Mouse (Mus musculus) limb, embryonic 11.5 days (tissue): ENCODE results near the gene Pcsk6. TPM values are rescaled to one million over a fixed set of nuclear protein-coding genes. Genes with fewer than 3 reads are reported as not detected.

Experiments
- ATAC-seq: fragments of 200-750 bp; cut with Nextera tagmentation; 2 replicates; pipeline ENCODE4 v1.8.0; 2017; ENCODE audit warnings: low read depth; ENCODE audit not compliant: insufficient number of reproducible peaks, low FRiP score, low TSS enrichment
- DNase-seq: peaks from one replicate; pipeline ENCODE4 v3.0.0-alpha.2; 2015; ENCODE audit warnings: low spot score
- H3K27ac ChIP-seq: fragments of 300-500 bp; sonication (generic); replicated peaks from 2 replicates; pipeline ENCODE4 v1.5.1; 2014; ENCODE audit warnings: low read depth, mild to moderate bottlenecking, low read length
- H3K27me3 ChIP-seq: fragments of 300-500 bp; sonication (generic); 2 replicates; pipeline ENCODE4 v1.6.1; 2014; ENCODE audit warnings: mild to moderate bottlenecking, low read length, mixed read lengths; ENCODE audit not compliant: control insufficient read depth, insufficient read depth
- H3K36me3 ChIP-seq: fragments of 300-500 bp; sonication (generic); 2 replicates; pipeline ENCODE4 v1.6.1; 2014; ENCODE audit warnings: mild to moderate bottlenecking, low read length, moderate library complexity, mixed read lengths; ENCODE audit not compliant: control insufficient read depth, insufficient read depth
- H3K4me1 ChIP-seq: fragments of 300-500 bp; sonication (generic); 2 replicates; pipeline ENCODE4 v1.6.1; 2014; ENCODE audit warnings: low read length, mixed read lengths; ENCODE audit not compliant: control insufficient read depth, insufficient read depth
- H3K4me2 ChIP-seq: fragments of 300-500 bp; sonication (generic); 2 replicates; pipeline ENCODE4 v1.6.1; 2014; ENCODE audit warnings: low read depth, mild to moderate bottlenecking, moderate library complexity; ENCODE audit not compliant: severe bottlenecking
- H3K4me3 ChIP-seq: fragments of 300-500 bp; sonication (generic); 2 replicates; pipeline ENCODE4 v1.5.1; 2014; ENCODE audit warnings: low read depth, low read length
- H3K9ac ChIP-seq: fragments of 300-500 bp; sonication (generic); 2 replicates; pipeline ENCODE4 v1.6.1; 2014; ENCODE audit warnings: mild to moderate bottlenecking, low read length
- H3K9me3 ChIP-seq: fragments of 300-500 bp; sonication (generic); 2 replicates; pipeline ENCODE4 v1.6.1; 2016; ENCODE audit warnings: low read length; ENCODE audit not compliant: control insufficient read depth
- WGBS: fragments of 180-500 bp; shearing (Covaris S2); extraction: QIAGEN DNeasy Blood & Tissue Kit; methylation state at CpG from one replicate; pipeline ENCODE4 v1.1.7; 2014; 5-methylcytosine and 5-hydroxymethylcytosine counted together
- polyA plus RNA-seq: library from polyadenylated mRNA; unstranded; fragments of >200 nt; fragmentation: Nextera tagmentation; extraction: Ambion mirVana; gene quantifications from 2 replicates; pipeline ENCODE4 v1.2.1, GENCODE M21; 2014

Pcsk6 gene
- polyA plus RNA-seq, 1 experiment from 2014 or later = 5.3 TPM

DNA sequence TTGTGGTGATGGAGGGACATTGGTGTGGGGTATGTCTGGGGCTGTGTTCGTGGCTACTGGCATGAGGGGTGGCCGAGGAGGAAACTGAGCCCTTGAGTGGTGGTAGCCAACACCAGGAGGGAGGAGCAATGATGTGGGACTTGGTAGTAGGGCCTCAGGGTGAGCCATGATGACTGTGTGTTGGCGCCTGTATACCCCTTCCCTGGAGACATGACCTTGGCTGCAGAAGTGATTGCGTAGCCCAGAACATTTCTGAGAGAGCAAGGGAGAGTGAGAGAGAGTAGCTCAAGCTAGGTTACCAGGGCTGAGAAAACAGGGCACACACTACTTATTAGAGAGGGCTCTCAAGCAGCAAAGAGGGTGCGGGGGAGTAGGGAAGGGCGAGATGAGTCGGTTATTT, 30.3 kb downstream of the Pcsk6 start:
- ATAC-seq (no peak), DNase-seq (no peak)
- Histone ChIP-seq H3K27ac (no peak overlapping the region), H3K9me3 (no peaks in the 10 kb centered on the region), H3K4me2 (no peak overlapping the region), H3K4me1 (no peaks in the 10 kb centered on the region), H3K36me3 (no peaks in the 10 kb centered on the region), H3K27me3 (no peaks in the 10 kb centered on the region), H3K4me3 (no peak overlapping the region), H3K9ac (no peak overlapping the region)
- WGBS = 88% methylated on average over 7 of the region's 7 CpGs

- no peak for ATAC-seq
- 80% methylated on average over 9 of the region's 9 CpGs for WGBS
Observed at GRCm38 (mm10) chr7:65892264-65892828, 30.8 kb downstream of the Pcsk6 start.

DNA sequence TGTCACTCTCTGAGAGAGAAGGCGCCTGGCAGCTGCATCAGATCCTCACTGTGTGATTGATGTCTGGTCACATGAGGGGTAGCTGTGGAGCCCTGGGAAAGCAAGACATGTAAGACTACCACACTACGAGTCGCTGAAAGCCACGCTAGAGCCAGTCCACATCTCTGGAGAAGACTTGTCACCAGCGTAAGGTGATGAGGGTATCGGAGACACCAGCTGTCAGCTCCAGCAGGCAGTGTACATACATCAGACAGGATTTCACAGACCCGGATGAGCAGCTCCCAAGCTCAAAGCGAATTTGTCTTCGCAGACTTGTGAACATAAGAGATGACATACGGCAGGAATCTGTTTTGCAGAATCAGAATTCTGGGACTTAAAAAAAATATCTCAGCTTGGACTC, 32.0 kb downstream of the Pcsk6 start:
- no peak for DNase-seq
- no peaks in the 10 kb centered on the region for H3K27me3 ChIP-seq
- H3K9ac ChIP-seq = no peak overlapping the region
- H3K27ac ChIP-seq = no peak overlapping the region
- 89% methylated on average over 10 of the region's 10 CpGs for WGBS
- H3K9me3 ChIP-seq = no peaks in the 10 kb centered on the region
- no peak overlapping the region for H3K4me3 ChIP-seq
- no peaks in the 10 kb centered on the region for H3K36me3 ChIP-seq
- no peak overlapping the region for H3K4me2 ChIP-seq
- no peaks in the 10 kb centered on the region for H3K4me1 ChIP-seq
- no peak for ATAC-seq

More at GRCm38 (mm10) chr7:65892264-65892828, 30.8 kb downstream of the Pcsk6 start:
- Histone ChIP-seq H3K27ac (no peak overlapping the region), H3K4me2 (no peak overlapping the region), H3K4me3 (no peak overlapping the region), H3K9me3 (no peaks in the 10 kb centered on the region), H3K4me1 (no peaks in the 10 kb centered on the region), H3K27me3 (no peaks in the 10 kb centered on the region), H3K9ac (no peak overlapping the region), H3K36me3 (no peaks in the 10 kb centered on the region)
- no peak for DNase-seq

GRCm38 (mm10) chr7:65895262-65895661, 33.7 kb downstream of the Pcsk6 start:
- H3K4me3 ChIP-seq = no peak overlapping the region
- H3K4me2 ChIP-seq = no peak overlapping the region
- no peak overlapping the region for H3K9ac ChIP-seq
- 81% methylated on average over 5 of the region's 5 CpGs for WGBS
- ATAC-seq (no peak), DNase-seq (no peak)
- no peaks in the 10 kb centered on the region for H3K4me1 ChIP-seq
- H3K36me3 ChIP-seq = no peaks in the 10 kb centered on the region
- no peak overlapping the region for H3K27ac ChIP-seq
- H3K9me3 ChIP-seq = no peaks in the 10 kb centered on the region
- no peaks in the 10 kb centered on the region for H3K27me3 ChIP-seq

- ATAC-seq (no peak), DNase-seq (no peak)
- H3K4me3 ChIP-seq = no peak overlapping the region
- no peaks in the 10 kb centered on the region for H3K27me3 ChIP-seq
- 87% methylated on average over 11 of the region's 11 CpGs for WGBS
- no peak overlapping the region for H3K4me2 ChIP-seq
- no peak overlapping the region for H3K27ac ChIP-seq
- no peaks in the 10 kb centered on the region for H3K9me3 ChIP-seq
- H3K9ac ChIP-seq = no peak overlapping the region
- peaks cover 6% of the 10 kb centered on the region for H3K4me1 ChIP-seq
- no peaks in the 10 kb centered on the region for H3K36me3 ChIP-seq
Observed at GRCm38 (mm10) chr7:65901231-65901630, 39.7 kb downstream of the Pcsk6 start.

GRCm38 (mm10) chr7:65902471-65903180, 41.1 kb downstream of the Pcsk6 start:
- no peak overlapping the region for H3K4me3 ChIP-seq
- DNase-seq (no peak), ATAC-seq (no peak)
- peaks cover 6% of the 10 kb centered on the region for H3K4me1 ChIP-seq
- no peak overlapping the region for H3K9ac ChIP-seq
- H3K27ac ChIP-seq = no peak overlapping the region
- no peaks in the 10 kb centered on the region for H3K9me3 ChIP-seq
- no peaks in the 10 kb centered on the region for H3K36me3 ChIP-seq
- H3K4me2 ChIP-seq = no peak overlapping the region
- H3K27me3 ChIP-seq = no peaks in the 10 kb centered on the region
- WGBS = 64% methylated on average over 13 of the region's 13 CpGs

- Histone ChIP-seq H3K4me3 (no peak overlapping the region), H3K27me3 (no peaks in the 10 kb centered on the region), H3K4me1 (peaks cover 6% of the 10 kb centered on the region), H3K36me3 (no peaks in the 10 kb centered on the region), H3K27ac (no peak overlapping the region), H3K9ac (no peak overlapping the region), H3K4me2 (no peak overlapping the region), H3K9me3 (no peaks in the 10 kb centered on the region)
- DNase-seq (no peak), ATAC-seq (no peak)
- WGBS = 83% methylated on average over 6 of the region's 6 CpGs
Observed at GRCm38 (mm10) chr7:65903456-65903855, 41.9 kb downstream of the Pcsk6 start.

DNA sequence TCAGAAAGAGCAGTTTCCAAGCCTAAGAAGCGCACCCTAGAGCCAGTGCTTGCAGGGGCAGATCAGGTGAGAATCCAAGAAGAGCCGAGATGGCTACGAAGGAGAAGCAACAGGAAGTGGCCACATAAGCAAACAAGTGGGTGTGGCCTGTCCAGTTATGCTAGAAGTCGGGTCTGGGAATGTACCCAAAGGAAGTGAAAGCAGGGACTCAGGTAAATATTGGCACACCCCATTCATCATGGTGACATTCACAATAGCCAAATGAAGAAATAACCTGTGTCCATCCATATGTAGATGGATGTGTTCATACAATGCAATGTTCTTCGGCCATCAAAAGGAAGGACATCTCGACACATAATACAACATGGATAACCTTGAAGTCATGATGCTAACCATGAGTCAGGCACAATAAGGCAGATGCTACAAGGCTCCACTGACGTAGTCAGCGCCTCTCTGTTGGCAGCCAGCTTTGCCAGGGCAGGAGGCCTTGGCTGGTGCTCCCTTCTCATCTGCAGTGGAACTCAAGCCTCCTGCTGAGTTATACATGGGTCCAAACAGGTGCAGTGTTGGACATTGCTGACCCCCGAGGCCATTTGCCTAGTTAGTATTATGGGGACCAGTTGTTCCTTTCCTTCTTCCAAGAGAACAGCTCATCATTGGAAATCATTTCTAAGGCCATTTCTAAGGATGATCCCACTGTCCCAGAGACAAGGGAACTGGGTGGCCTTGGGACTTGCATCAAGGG, 45.2 kb downstream of the Pcsk6 start:
- ATAC-seq = no peak
- no peak overlapping the region for H3K27ac ChIP-seq
- H3K4me3 ChIP-seq = no peak overlapping the region
- H3K4me2 ChIP-seq = no peak overlapping the region
- WGBS = 88% methylated on average over 9 of the region's 9 CpGs
- no peak for DNase-seq
- H3K27me3 ChIP-seq = no peaks in the 10 kb centered on the region
- no peaks in the 10 kb centered on the region for H3K36me3 ChIP-seq
- H3K9ac ChIP-seq = no peak overlapping the region
- H3K9me3 ChIP-seq = no peaks in the 10 kb centered on the region
- H3K4me1 ChIP-seq = peaks cover 6% of the 10 kb centered on the region
